Mouse (Mus musculus) midbrain, embryonic 13.5 days (tissue): ENCODE results near the gene Acot11. TPM values are rescaled to one million over a fixed set of nuclear protein-coding genes. Genes with fewer than 3 reads are reported as not detected.

Experiments used
- ATAC-seq: fragments of 200-750 bp; cut with Nextera tagmentation; 2 replicates; pipeline ENCODE4 v1.8.0; 2017; ENCODE audit warnings: mild to moderate bottlenecking, moderate TSS enrichment, moderate library complexity
- H3K27ac ChIP-seq: fragments of 300-500 bp; sonication (generic); 2 replicates; pipeline ENCODE4 v1.5.1; 2015; ENCODE audit warnings: inconsistent platforms, mild to moderate bottlenecking, moderate library complexity
- H3K27me3 ChIP-seq: fragments of 300-500 bp; sonication (generic); 2 replicates; pipeline ENCODE4 v1.6.1; 2015; ENCODE audit warnings: mild to moderate bottlenecking, inconsistent platforms
- H3K36me3 ChIP-seq: fragments of 300-500 bp; sonication (generic); 2 replicates; pipeline ENCODE4 v1.6.1; 2015; ENCODE audit warnings: mild to moderate bottlenecking, inconsistent platforms
- H3K4me1 ChIP-seq: fragments of 300-500 bp; sonication (generic); replicated peaks from 2 replicates; pipeline ENCODE4 v1.6.1; 2015; ENCODE audit warnings: inconsistent platforms
- H3K4me2 ChIP-seq: fragments of 300-500 bp; sonication (generic); replicated peaks from 2 replicates; pipeline ENCODE4 v1.6.1; 2015; ENCODE audit warnings: moderate library complexity, mild to moderate bottlenecking, inconsistent platforms
- H3K4me3 ChIP-seq: fragments of 300-500 bp; sonication (generic); replicated peaks from 2 replicates; pipeline ENCODE4 v1.5.1; 2015; ENCODE audit warnings: mild to moderate bottlenecking, inconsistent platforms
- H3K9ac ChIP-seq: fragments of 300-500 bp; sonication (generic); replicated peaks from 2 replicates; pipeline ENCODE4 v1.6.1; 2015; ENCODE audit warnings: mild to moderate bottlenecking, inconsistent platforms
- H3K9me3 ChIP-seq: fragments of 300-500 bp; sonication (generic); 2 replicates; pipeline ENCODE4 v1.6.1; 2016; ENCODE audit warnings: mild to moderate bottlenecking, inconsistent platforms
- WGBS: fragments of 180-500 bp; shearing (Covaris S2); methylation state at CpG from one replicate; pipeline ENCODE4 v1.1.7; 2015; 5-methylcytosine and 5-hydroxymethylcytosine counted together
- polyA plus RNA-seq: library from polyadenylated mRNA; unstranded; fragments of >200 nt; fragmentation: Nextera tagmentation; extraction: Ambion mirVana; gene quantifications from 2 replicates; pipeline ENCODE4 v1.2.1, GENCODE M21; 2015

The Acot11 gene
- polyA plus RNA-seq, 1 experiment from 2014 or later, result 1.00 TPM

DNA sequence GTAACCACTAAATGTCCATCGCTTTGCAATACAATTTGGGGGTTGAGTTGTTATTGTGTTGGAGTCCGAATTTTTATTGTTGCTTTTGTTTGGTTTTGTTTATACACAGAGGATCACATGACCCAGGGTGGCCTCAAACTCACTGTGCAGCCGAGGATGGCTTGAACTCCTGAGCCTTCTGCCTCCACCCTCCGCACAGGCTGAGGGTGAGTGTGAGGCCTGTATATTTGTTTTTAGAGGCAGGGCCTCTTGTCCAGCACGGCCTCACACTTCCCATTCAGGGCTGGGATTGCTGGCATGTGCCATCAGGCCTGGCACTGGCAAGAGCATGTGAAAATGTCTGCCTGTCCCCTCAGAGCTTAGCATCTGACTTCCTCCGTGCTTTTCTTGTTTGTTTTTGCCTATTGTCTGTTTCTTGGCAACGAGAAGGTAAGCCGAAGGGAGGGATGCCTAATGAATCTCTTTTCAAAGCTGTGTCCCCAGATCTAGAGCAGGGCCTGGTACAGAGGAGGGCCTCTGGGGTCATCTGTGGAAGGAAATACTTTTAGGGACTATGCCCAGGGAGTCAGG lies 99.6 kb downstream of the Acot11 start:
- no peak overlapping the region for H3K4me3 ChIP-seq
- 24% methylated on average over 8 of the region's 8 CpGs for WGBS
- ATAC-seq, result no peak
- H3K4me1 ChIP-seq, result peaks cover 30% of the 10 kb centered on the region
- H3K36me3 ChIP-seq, result no peaks in the 10 kb centered on the region
- H3K27me3 ChIP-seq, result peaks cover 8% of the 10 kb centered on the region
- no peaks in the 10 kb centered on the region for H3K9me3 ChIP-seq
- peak overlapping the region; percentile 37 for H3K9ac ChIP-seq
- H3K4me2 ChIP-seq, result no peak overlapping the region
- H3K27ac ChIP-seq, result peak overlapping the region; percentile 74

DNA sequence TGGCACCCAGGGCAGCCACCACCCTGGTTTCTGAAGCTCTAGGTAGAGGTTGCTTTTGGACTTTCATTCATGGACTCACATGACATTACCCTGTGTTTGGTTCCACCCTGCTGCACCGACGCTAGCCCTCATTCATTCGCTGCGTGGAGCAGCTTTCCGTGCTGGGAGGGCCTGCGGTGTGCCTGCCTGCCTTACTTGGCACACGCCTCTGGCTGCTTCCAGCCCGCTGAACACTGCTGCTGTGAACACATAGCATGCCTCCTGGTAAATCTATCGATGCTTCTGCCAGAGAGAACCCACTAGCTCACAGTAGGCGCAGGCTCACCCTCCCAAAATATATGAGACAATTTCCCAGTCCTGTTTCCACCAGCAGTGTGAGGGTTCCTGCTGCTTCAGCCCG lies 100.4 kb downstream of the Acot11 start:
- peaks cover 8% of the 10 kb centered on the region for H3K27me3 ChIP-seq
- H3K9ac ChIP-seq, result no peak overlapping the region
- peak overlapping the region; percentile 74; the same call in 1 of the 2 replicates for H3K27ac ChIP-seq
- no peak overlapping the region for H3K4me3 ChIP-seq
- peaks cover 37% of the 10 kb centered on the region for H3K4me1 ChIP-seq
- ATAC-seq, result no peak
- WGBS, result 56% methylated on average over 11 of the region's 11 CpGs
- no peaks in the 10 kb centered on the region for H3K9me3 ChIP-seq
- no peaks in the 10 kb centered on the region for H3K36me3 ChIP-seq
- H3K4me2 ChIP-seq, result no peak overlapping the region

DNA sequence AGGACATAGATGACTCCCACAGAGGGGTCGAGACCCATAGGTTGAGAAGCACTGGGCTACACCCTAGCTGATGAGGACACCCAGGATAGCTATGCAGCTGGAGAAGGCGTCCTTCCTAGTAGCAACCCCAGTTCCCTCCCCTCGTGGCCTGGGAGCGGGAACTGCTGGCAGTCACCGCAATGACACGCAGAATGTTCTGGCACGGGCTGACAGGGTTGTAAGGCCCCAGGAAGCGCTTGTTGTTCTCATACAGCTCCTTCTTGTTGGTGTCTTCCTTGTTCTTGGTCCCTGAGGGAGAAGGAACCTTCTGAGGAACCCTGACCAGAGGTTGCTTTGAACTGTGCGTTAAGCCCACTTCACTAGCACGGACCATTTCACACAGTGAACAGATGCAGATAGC lies 100.8 kb downstream of the Acot11 start:
- Histone ChIP-seq H3K9me3 (no peaks in the 10 kb centered on the region), H3K4me1 (peaks cover 37% of the 10 kb centered on the region), H3K27me3 (peaks cover 8% of the 10 kb centered on the region), H3K27ac (0 out of 2 replicates have a peak overlapping the region, but pooled peaks have one; percentile 74), H3K36me3 (no peaks in the 10 kb centered on the region), H3K9ac (no peak overlapping the region), H3K4me2 (no peak overlapping the region), H3K4me3 (no peak overlapping the region)
- no peak for ATAC-seq
- WGBS, result 80% methylated on average over 10 of the region's 10 CpGs

DNA sequence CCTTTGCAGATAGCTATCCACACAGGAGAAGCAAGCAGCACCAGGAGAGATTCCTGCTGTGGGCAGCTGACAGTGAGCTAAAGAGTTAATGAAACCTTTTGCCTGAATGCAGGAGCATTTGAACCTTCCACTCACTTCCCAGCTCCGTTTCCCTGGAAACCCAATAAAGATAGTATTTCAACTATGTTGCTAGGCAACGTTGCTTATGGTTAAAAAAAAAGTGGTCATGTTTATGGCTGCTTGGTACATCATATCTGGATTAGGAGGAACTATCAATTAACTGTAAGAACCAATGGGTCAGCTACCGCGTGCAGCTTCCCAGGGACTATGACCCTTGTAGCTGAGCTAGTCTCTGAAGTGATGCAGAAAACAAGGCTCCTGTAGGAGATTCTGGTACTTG lies 104.0 kb downstream of the Acot11 start:
- peak; percentile 31; the same call in 1 of the 2 replicates for ATAC-seq
- Histone ChIP-seq H3K9ac (no peak overlapping the region), H3K36me3 (no peaks in the 10 kb centered on the region), H3K9me3 (no peaks in the 10 kb centered on the region), H3K27me3 (peaks cover 8% of the 10 kb centered on the region), H3K4me1 (peaks cover 41% of the 10 kb centered on the region), H3K4me3 (no peak overlapping the region), H3K27ac (peak overlapping the region; percentile 75), H3K4me2 (no peak overlapping the region)
- 51% methylated on average over 4 of the region's 4 CpGs for WGBS

DNA sequence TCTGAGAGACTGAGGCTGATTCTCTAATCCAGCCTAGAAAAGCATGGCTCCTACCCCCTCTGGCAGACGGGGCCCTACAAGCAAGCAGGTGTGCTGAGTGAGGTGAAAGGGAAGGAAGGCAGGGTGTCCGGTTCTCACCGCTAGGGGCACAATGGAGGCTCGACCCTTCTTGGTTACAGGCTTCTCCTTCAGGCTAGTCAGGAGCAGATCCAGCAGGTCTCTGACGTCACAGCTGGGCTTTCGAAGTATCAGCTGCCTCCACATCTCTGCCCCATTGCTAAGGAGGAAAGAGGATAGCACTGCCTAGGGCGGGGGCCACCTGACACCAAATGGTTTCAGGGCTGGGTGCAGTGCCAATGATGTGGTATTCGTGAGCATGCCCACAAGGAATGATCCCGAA lies 104.8 kb downstream of the Acot11 start:
- no peak overlapping the region for H3K9ac ChIP-seq
- H3K4me1 ChIP-seq, result peaks cover 34% of the 10 kb centered on the region
- WGBS, result 22% methylated on average over 9 of the region's 9 CpGs
- peak overlapping the region; percentile 69 for H3K27ac ChIP-seq
- ATAC-seq, result peak; percentile 49; the same call in 1 of the 2 replicates
- no peak overlapping the region for H3K4me2 ChIP-seq
- no peaks in the 10 kb centered on the region for H3K9me3 ChIP-seq
- no peaks in the 10 kb centered on the region for H3K36me3 ChIP-seq
- H3K4me3 ChIP-seq, result no peak overlapping the region
- peaks cover 8% of the 10 kb centered on the region for H3K27me3 ChIP-seq

Other genes starting within 250 kb of the Acot11 start
- 7.8 and 8.9 TPM in 2 replicates for gene Dhcr24, start 244.0 kb downstream of the Acot11 start, polyA plus RNA-seq
- gene Lexm, start 187.8 kb downstream of the Acot11 start, polyA plus RNA-seq, result 0.13 TPM in 1 of 2 replicates, not detected in the other
- gene Ttc22, start 182.6 kb downstream of the Acot11 start, polyA plus RNA-seq, result 1.9 and 2.2 TPM in 2 replicates
- gene Pars2, start 153.9 kb downstream of the Acot11 start, polyA plus RNA-seq, result 9.9 and 10.5 TPM in 2 replicates
- gene Ttc4, start 126.1 kb downstream of the Acot11 start, polyA plus RNA-seq, result 118 and 119 TPM in 2 replicates
- 0.17 and 0.22 TPM in 2 replicates for gene Mroh7, start 74.1 kb downstream of the Acot11 start, polyA plus RNA-seq
- gene Fam151a, start 71.1 kb downstream of the Acot11 start, polyA plus RNA-seq, result not detected in 2 replicates
- gene Ssbp3, start 105.7 kb upstream of the Acot11 start, polyA plus RNA-seq, result 192 and 229 TPM in 2 replicates